Mouse (Mus musculus): ENCODE measurements around the gene Nprl2. TPM values are rescaled to one million over a fixed set of nuclear protein-coding genes. Genes with fewer than 3 reads are reported as not detected.

The Nprl2 gene
- polyA plus RNA-seq, 1 experiment from 2014 or later, result 26.8 TPM

- Histone ChIP-seq H3K9me3 (replicated peaks; ENCODE audit: control insufficient read depth, low read length) (no peaks in the 10 kb centered on the region), H3K27me3 (ENCODE audit: control insufficient read depth, insufficient read depth, low read length) (no peaks in the 10 kb centered on the region), H3K27ac (ENCODE audit: low read depth, low read length) (peak overlapping the region; percentile 86), H3K4me1 (ENCODE audit: control insufficient read depth, insufficient read depth, low read length) (peaks cover 44% of the 10 kb centered on the region), H3K36me3 (ENCODE audit: control insufficient read depth, insufficient read depth, low read length) (peaks cover 16% of the 10 kb centered on the region), H3K9ac (ENCODE audit: low read depth, low read length) (no peak overlapping the region), H3K4me3 (ENCODE audit: low read depth, low read length) (peak overlapping the region; percentile 3; the same call in 1 of the 2 replicates), H3K4me2 (peak overlapping the region; percentile 93)
- 62% methylated on average over 3 of the region's 3 CpGs for WGBS (ENCODE audit: insufficient replicate concordance)
- ATAC-seq (replicated peaks; ENCODE audit: insufficient number of reproducible peaks, low FRiP score, low TSS enrichment), result no peak
These were observed 24.8 kb downstream of the Nprl2 start for GRCm38 (mm10) chr9:107566855-107567254.

DNA sequence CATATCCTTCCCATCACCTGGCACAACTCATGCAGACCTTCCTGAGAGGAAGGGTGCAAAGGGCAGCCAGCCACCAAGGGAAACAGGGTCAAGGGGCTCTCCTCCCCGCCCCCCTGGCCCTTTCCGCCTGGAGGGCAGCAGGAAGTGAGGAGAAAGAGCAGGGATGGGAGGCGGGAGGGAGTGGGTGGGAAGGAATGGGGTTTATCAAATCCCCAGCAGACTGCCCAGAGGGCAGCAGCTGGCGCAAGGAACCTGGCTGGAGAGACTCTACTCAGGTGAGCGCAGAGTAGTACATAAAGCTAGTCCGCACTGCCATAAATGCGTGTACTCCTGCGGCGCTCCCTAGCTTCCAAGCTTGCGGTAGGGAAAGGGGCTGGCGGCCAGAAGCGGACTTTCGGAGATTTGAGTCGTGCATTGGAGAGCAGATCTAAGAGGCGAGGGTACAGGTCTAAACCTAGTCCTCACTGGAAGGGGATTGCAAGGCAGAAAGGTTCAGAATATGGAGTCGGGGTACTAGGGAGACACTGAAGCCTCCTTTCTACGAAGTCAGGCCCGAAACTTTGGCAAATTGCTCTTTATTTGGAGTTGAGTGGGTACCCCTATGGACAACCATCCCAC is 25.8 kb downstream of the Nprl2 start, which contains the start of gene Hyal2:
Gene Hyal2 (plus strand): TSS at position 244 of the 618 bp plus-strand sequence.
- 9% methylated on average over 18 of the region's 18 CpGs for WGBS (ENCODE audit: insufficient replicate concordance)
- Histone ChIP-seq H3K4me1 (ENCODE audit: control insufficient read depth, insufficient read depth, low read length) (peaks cover 46% of the 10 kb centered on the region), H3K36me3 (ENCODE audit: control insufficient read depth, insufficient read depth, low read length) (peaks cover 16% of the 10 kb centered on the region), H3K27ac (ENCODE audit: low read depth, low read length) (peak within 1 kb of the TSS; percentile 86), H3K4me3 (ENCODE audit: low read depth, low read length) (peak within 1 kb of the TSS; percentile 85), H3K9ac (ENCODE audit: low read depth, low read length) (peak within 1 kb of the TSS; percentile 92), H3K4me2 (peak within 1 kb of the TSS; percentile 93), H3K9me3 (replicated peaks; ENCODE audit: control insufficient read depth, low read length) (no peaks in the 10 kb centered on the region), H3K27me3 (ENCODE audit: control insufficient read depth, insufficient read depth, low read length) (no peaks in the 10 kb centered on the region)
- no peak for ATAC-seq (replicated peaks; ENCODE audit: insufficient number of reproducible peaks, low FRiP score, low TSS enrichment)

GRCm38 (mm10) chr9:107568331-107569261 is 26.6 kb downstream of the Nprl2 start:
- Histone ChIP-seq H3K36me3 (ENCODE audit: control insufficient read depth, insufficient read depth, low read length) (peaks cover 22% of the 10 kb centered on the region), H3K9me3 (replicated peaks; ENCODE audit: control insufficient read depth, low read length) (no peaks in the 10 kb centered on the region), H3K4me2 (peak overlapping the region; percentile 93), H3K4me3 (ENCODE audit: low read depth, low read length) (peak overlapping the region; percentile 85), H3K27ac (ENCODE audit: low read depth, low read length) (peak overlapping the region; percentile 86), H3K27me3 (ENCODE audit: control insufficient read depth, insufficient read depth, low read length) (no peaks in the 10 kb centered on the region), H3K4me1 (ENCODE audit: control insufficient read depth, insufficient read depth, low read length) (peaks cover 46% of the 10 kb centered on the region), H3K9ac (ENCODE audit: low read depth, low read length) (peak overlapping the region; percentile 92)
- peak; percentile 68 for ATAC-seq (replicated peaks; ENCODE audit: insufficient number of reproducible peaks, low FRiP score, low TSS enrichment)
- under 1% methylated on average over 41 of the region's 41 CpGs for WGBS (ENCODE audit: insufficient replicate concordance)

DNA sequence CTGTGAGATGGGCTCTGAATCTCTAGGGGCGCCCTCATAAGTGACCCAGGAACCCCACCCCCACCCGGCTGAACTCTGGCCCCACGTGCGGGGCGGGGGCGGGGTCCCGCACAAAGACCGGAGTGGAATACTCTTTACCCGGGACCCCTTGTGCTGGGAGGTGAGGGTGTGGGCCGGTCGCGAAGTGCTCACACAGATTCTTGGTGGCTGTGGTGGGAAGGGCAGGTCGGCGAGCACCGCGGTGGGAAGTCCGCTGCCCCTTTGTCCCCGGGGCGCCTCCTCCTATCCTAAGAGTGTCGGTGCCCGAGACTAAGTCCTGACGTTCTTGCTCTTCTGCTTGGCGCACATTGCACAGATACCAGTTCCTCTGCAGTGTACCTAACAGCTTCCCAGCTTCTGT is 27.2 kb downstream of the Nprl2 start:
- WGBS (ENCODE audit: insufficient replicate concordance), result under 1% methylated on average over 22 of the region's 23 CpGs
- peak overlapping the region; percentile 85 for H3K4me3 ChIP-seq (ENCODE audit: low read depth, low read length)
- peak overlapping the region; percentile 92 for H3K9ac ChIP-seq (ENCODE audit: low read depth, low read length)
- peaks cover 22% of the 10 kb centered on the region for H3K36me3 ChIP-seq (ENCODE audit: control insufficient read depth, insufficient read depth, low read length)
- H3K27ac ChIP-seq (ENCODE audit: low read depth, low read length), result peak overlapping the region; percentile 86
- peaks cover 39% of the 10 kb centered on the region for H3K4me1 ChIP-seq (ENCODE audit: control insufficient read depth, insufficient read depth, low read length)
- ATAC-seq (replicated peaks; ENCODE audit: insufficient number of reproducible peaks, low FRiP score, low TSS enrichment), result peak; percentile 16
- H3K27me3 ChIP-seq (ENCODE audit: control insufficient read depth, insufficient read depth, low read length), result no peaks in the 10 kb centered on the region
- H3K9me3 ChIP-seq (replicated peaks; ENCODE audit: control insufficient read depth, low read length), result no peaks in the 10 kb centered on the region
- peak overlapping the region; percentile 93 for H3K4me2 ChIP-seq

DNA sequence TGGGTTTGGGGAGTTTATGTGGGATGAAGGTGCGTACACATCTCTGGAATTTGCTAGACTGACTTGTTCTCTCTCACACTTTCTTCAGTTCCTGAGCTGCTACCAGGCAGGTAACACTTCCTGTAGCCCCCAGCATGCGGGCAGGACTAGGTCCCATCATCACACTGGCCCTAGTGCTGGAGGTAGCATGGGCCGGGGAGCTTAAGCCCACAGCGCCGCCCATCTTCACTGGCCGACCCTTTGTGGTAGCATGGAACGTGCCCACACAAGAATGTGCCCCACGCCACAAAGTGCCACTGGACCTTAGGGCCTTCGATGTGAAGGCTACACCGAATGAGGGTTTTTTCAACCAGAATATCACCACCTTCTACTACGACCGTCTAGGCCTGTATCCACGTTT is 28.0 kb downstream of the Nprl2 start:
- Histone ChIP-seq H3K4me2 (peak overlapping the region; percentile 93), H3K36me3 (ENCODE audit: control insufficient read depth, insufficient read depth, low read length) (peaks cover 20% of the 10 kb centered on the region), H3K9ac (ENCODE audit: low read depth, low read length) (peak overlapping the region; percentile 92), H3K9me3 (replicated peaks; ENCODE audit: control insufficient read depth, low read length) (no peaks in the 10 kb centered on the region), H3K27ac (ENCODE audit: low read depth, low read length) (peak overlapping the region; percentile 86), H3K4me1 (ENCODE audit: control insufficient read depth, insufficient read depth, low read length) (peaks cover 38% of the 10 kb centered on the region), H3K4me3 (ENCODE audit: low read depth, low read length) (peak overlapping the region; percentile 85), H3K27me3 (ENCODE audit: control insufficient read depth, insufficient read depth, low read length) (no peaks in the 10 kb centered on the region)
- 53% methylated on average over 13 of the region's 13 CpGs for WGBS (ENCODE audit: insufficient replicate concordance)
- no peak for ATAC-seq (replicated peaks; ENCODE audit: insufficient number of reproducible peaks, low FRiP score, low TSS enrichment)

GRCm38 (mm10) chr9:107570845-107571244 is 28.8 kb downstream of the Nprl2 start:
- peak overlapping the region; percentile 93 for H3K4me2 ChIP-seq

GRCm38 (mm10) chr9:107571534-107572326 is 29.7 kb downstream of the Nprl2 start:
- Histone ChIP-seq H3K4me2 (peak overlapping the region; percentile 93), H3K27me3 (ENCODE audit: control insufficient read depth, insufficient read depth, low read length) (no peaks in the 10 kb centered on the region), H3K9ac (ENCODE audit: low read depth, low read length) (peak overlapping the region; percentile 40; the same call in 1 of the 2 replicates), H3K4me3 (ENCODE audit: low read depth, low read length) (peak overlapping the region; percentile 85), H3K9me3 (replicated peaks; ENCODE audit: control insufficient read depth, low read length) (no peaks in the 10 kb centered on the region), H3K4me1 (ENCODE audit: control insufficient read depth, insufficient read depth, low read length) (peaks cover 38% of the 10 kb centered on the region), H3K36me3 (ENCODE audit: control insufficient read depth, insufficient read depth, low read length) (peaks cover 20% of the 10 kb centered on the region), H3K27ac (ENCODE audit: low read depth, low read length) (no peak overlapping the region)
- ATAC-seq (replicated peaks; ENCODE audit: insufficient number of reproducible peaks, low FRiP score, low TSS enrichment), result no peak
- 86% methylated on average over 22 of the region's 22 CpGs for WGBS (ENCODE audit: insufficient replicate concordance)

More at GRCm38 (mm10) chr9:107570845-107571244, 28.8 kb downstream of the Nprl2 start:
- H3K27ac ChIP-seq (ENCODE audit: low read depth, low read length), result no peak overlapping the region
- no peaks in the 10 kb centered on the region for H3K27me3 ChIP-seq (ENCODE audit: control insufficient read depth, insufficient read depth, low read length)
- peaks cover 20% of the 10 kb centered on the region for H3K36me3 ChIP-seq (ENCODE audit: control insufficient read depth, insufficient read depth, low read length)
- WGBS (ENCODE audit: insufficient replicate concordance), result 60% methylated on average over 21 of the region's 21 CpGs
- peaks cover 38% of the 10 kb centered on the region for H3K4me1 ChIP-seq (ENCODE audit: control insufficient read depth, insufficient read depth, low read length)
- H3K9me3 ChIP-seq (replicated peaks; ENCODE audit: control insufficient read depth, low read length), result no peaks in the 10 kb centered on the region
- peak overlapping the region; percentile 85 for H3K4me3 ChIP-seq (ENCODE audit: low read depth, low read length)
- no peak for ATAC-seq (replicated peaks; ENCODE audit: insufficient number of reproducible peaks, low FRiP score, low TSS enrichment)
- H3K9ac ChIP-seq (ENCODE audit: low read depth, low read length), result peak overlapping the region; percentile 92

- Histone ChIP-seq H3K9me3 (replicated peaks; ENCODE audit: control insufficient read depth, low read length) (no peaks in the 10 kb centered on the region), H3K36me3 (ENCODE audit: control insufficient read depth, insufficient read depth, low read length) (peaks cover 20% of the 10 kb centered on the region), H3K4me3 (ENCODE audit: low read depth, low read length) (no peak overlapping the region), H3K27ac (ENCODE audit: low read depth, low read length) (no peak overlapping the region), H3K9ac (ENCODE audit: low read depth, low read length) (no peak overlapping the region), H3K27me3 (ENCODE audit: control insufficient read depth, insufficient read depth, low read length) (no peaks in the 10 kb centered on the region), H3K4me2 (no peak overlapping the region), H3K4me1 (ENCODE audit: control insufficient read depth, insufficient read depth, low read length) (peaks cover 43% of the 10 kb centered on the region)
- no peak for ATAC-seq (replicated peaks; ENCODE audit: insufficient number of reproducible peaks, low FRiP score, low TSS enrichment)
- WGBS (ENCODE audit: insufficient replicate concordance), result 91% methylated on average over 2 of the region's 2 CpGs
These were observed 30.3 kb downstream of the Nprl2 start for GRCm38 (mm10) chr9:107572327-107572662.

Measured in heart, embryonic 11.5 days (tissue).